Mouse (Mus musculus) ES-CJ7 (cell line): Measurements from ENCODE around the gene Ramac.

Experiments used
- DNase-seq: peaks from one replicate; pipeline ENCODE4 v3.0.0; 2011; ENCODE audit warnings: low read depth, low spot score

Gene Ramac

DNA sequence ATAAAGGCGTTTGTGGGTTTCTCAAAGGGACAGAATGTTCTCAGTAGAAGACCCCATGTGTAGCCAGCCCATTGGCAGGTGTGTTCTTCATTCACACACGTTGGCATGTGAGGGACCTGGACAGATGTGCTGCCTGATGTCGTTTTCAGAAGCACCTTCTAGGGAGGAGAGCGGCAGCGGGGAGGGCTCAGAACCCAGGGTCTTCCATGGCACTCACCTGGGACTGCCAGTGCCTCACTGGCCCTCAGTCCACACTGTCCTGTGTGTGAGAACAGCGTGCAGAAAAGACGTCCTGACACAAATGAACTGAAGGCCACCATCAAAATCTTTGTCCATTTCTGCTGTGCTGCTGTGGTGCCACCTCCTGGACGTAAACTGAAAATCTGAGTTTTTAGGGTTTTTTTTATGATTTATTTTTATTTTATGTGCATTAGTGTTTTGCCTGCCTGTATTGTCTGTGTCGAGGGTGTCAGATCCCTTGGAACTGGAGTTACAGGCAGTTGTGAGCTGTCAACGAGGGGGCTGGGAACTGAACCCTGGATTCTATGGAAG, 15.0 kb downstream of the Ramac start:
- DNase-seq = no peak

DNA sequence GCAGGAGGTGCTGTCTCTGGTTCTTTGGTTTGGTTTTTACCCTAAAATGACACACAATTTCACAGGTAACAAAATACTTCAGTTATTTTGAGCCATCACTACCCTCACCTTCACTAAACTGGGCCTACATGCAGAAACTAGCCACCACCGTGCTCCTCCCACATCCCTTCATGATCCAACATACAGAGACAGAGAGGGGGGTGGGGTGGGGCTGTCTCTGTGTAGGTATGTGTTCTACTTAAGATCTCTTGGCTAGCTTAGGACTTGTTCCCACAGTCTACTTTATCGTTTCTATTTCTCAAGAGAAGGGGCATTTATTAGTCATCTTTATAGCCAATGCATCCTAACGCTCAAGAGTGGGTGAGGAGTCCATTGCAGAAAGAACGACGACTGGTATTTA, 25.8 kb downstream of the Ramac start:
- no peak for DNase-seq

DNA sequence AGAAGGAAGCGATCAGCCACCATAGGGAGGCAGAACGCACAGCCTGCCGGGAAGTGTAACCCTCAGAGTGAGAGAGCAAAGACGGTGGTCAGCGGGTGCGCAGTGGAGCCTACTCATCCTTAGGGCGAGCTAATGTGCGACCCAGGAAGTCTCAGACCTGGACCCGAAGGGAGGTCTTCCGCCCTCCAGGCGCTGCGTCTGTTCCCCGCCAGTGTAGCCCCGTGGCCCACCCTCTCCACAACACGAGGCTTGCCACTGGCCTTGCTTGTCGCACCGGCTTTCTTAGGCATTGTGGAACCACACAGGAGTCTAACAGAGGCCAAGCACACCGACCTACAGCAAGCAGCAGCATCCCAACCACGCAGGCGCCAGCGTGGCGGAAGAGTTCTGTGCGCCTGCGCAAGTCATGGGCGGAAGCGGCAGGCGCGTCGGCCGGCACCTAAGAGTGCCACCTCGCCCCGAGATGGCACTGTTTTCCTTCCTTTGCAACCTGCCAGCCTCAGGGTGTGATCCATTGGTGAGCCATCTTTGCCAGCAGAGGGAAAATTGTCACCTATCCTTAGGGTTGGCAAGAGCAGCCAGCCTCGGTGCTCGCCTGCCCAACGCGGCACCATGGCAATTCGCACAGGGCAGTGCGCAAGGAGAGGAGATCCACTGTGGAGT, 26.5 kb downstream of the Ramac start, which contains the start of gene 3110040N11Rik:
TSS of gene 3110040N11Rik (minus strand) at position 384 of the 663 bp plus-strand sequence.
- DNase-seq = peak; percentile 93

DNA sequence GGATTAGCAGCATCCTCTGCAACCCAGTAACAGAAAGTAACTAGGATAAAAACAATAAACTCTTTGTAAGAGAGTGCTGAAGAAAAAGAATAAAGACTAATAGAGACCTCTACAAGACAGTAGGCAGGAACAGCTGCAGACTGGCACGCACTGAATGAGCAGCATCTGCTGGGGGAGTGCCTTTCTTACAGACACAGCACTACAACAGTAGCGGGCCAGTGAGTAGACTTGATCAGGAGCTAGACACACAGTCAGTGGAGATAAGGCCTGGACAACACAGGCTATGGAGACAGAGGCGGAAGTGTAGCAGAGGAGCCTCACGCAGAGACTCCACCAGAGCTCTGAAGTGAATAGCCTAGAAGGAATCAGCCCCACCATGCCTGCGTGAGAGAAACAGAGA, 43.3 kb downstream of the Ramac start:
- no peak for DNase-seq
